Mouse (Mus musculus): ENCODE results near the gene Lancl3.

Lancl3 gene

GRCm38 (mm10) chrX:9199761-9200371, at the start of gene Lancl3:
Gene Lancl3 (plus strand): TSS chrX:9199902.
- peak; percentile 64 for DNase-seq (ENCODE audit: low spot score)

- DNase-seq (ENCODE audit: low spot score): no peak
Observed at GRCm38 (mm10) chrX:9179011-9179410, 20.7 kb upstream of the Lancl3 start.

GRCm38 (mm10) chrX:9181570-9181969, 18.1 kb upstream of the Lancl3 start:
- no peak for DNase-seq (ENCODE audit: low spot score)

GRCm38 (mm10) chrX:9200380-9200917, 747 bp downstream of the Lancl3 start:
- peak; percentile 75 for DNase-seq (ENCODE audit: low spot score)

GRCm38 (mm10) chrX:9201954-9202353, 2.3 kb downstream of the Lancl3 start:
- DNase-seq (ENCODE audit: low spot score): no peak

- DNase-seq (ENCODE audit: low spot score): peak; percentile 8
Observed at GRCm38 (mm10) chrX:9202781-9203405, 3.2 kb downstream of the Lancl3 start.

GRCm38 (mm10) chrX:9205121-9205520, 5.4 kb downstream of the Lancl3 start:
- no peak for DNase-seq (ENCODE audit: low spot score)

- DNase-seq (ENCODE audit: low spot score): no peak
Observed at GRCm38 (mm10) chrX:9216244-9216643, 16.5 kb downstream of the Lancl3 start.

GRCm38 (mm10) chrX:9219570-9219969, 19.9 kb downstream of the Lancl3 start:
- no peak for DNase-seq (ENCODE audit: low spot score)

GRCm38 (mm10) chrX:9221206-9221605, 21.5 kb downstream of the Lancl3 start:
- no peak for DNase-seq (ENCODE audit: low spot score)

- no peak for DNase-seq (ENCODE audit: low spot score)
Observed at GRCm38 (mm10) chrX:9221736-9222135, 22.0 kb downstream of the Lancl3 start.

GRCm38 (mm10) chrX:9222412-9223221, 22.9 kb downstream of the Lancl3 start:
- DNase-seq (ENCODE audit: low spot score): no peak

GRCm38 (mm10) chrX:9227105-9227504, 27.4 kb downstream of the Lancl3 start:
- no peak for DNase-seq (ENCODE audit: low spot score)

- DNase-seq (ENCODE audit: low spot score): no peak
Observed at GRCm38 (mm10) chrX:9240737-9241591, 41.3 kb downstream of the Lancl3 start.

- DNase-seq (ENCODE audit: low spot score): no peak
Observed at GRCm38 (mm10) chrX:9243381-9243864, 43.7 kb downstream of the Lancl3 start.

- DNase-seq (ENCODE audit: low spot score): peak; percentile 5
Observed at GRCm38 (mm10) chrX:9244603-9245336, 45.1 kb downstream of the Lancl3 start.

GRCm38 (mm10) chrX:9248911-9249310, 49.2 kb downstream of the Lancl3 start:
- DNase-seq (ENCODE audit: low spot score): no peak

GRCm38 (mm10) chrX:9253990-9254389, 54.3 kb downstream of the Lancl3 start:
- DNase-seq (ENCODE audit: low spot score): no peak

- DNase-seq (ENCODE audit: low spot score): no peak
Observed at GRCm38 (mm10) chrX:9254901-9255300, 55.2 kb downstream of the Lancl3 start.

GRCm38 (mm10) chrX:9256766-9257165, 57.1 kb downstream of the Lancl3 start, which contains the start of gene Gm14862:
Gene Gm14862 (minus strand): TSS chrX:9256899.
- DNase-seq (ENCODE audit: low spot score): no peak

- DNase-seq (ENCODE audit: low spot score): no peak
Observed at GRCm38 (mm10) chrX:9257831-9258230, 58.1 kb downstream of the Lancl3 start.
